Mouse (Mus musculus) brain, embryonic 14.5 days (tissue): ENCODE results near the gene Tcte3. TPM values are rescaled to one million over a fixed set of nuclear protein-coding genes. Genes with fewer than 3 reads are reported as not detected.
"Not testable (repeated sequence)": the region's sequence is repeated elsewhere in the genome, so short reads cannot be mapped to it uniquely, and the experiment has no call there.

Source experiments
- DNase-seq: peaks from one replicate; pipeline ENCODE4 v3.0.0-alpha.2; 2011; ENCODE audit warnings: low read depth
- CTCF ChIP-seq: fragments of 200-500 bp; IDR thresholded peaks from 2 replicates; pipeline ENCODE4 v1.5.1; 2012; ENCODE audit warnings: inconsistent platforms, mild to moderate bottlenecking, moderate library complexity, borderline replicate concordance; ENCODE audit not compliant: insufficient read depth, insufficient read length; ENCODE audit errors: extremely low read depth
- POLR2A ChIP-seq: fragments of 200-500 bp; IDR thresholded peaks from 2 replicates; pipeline ENCODE4 v1.6.1; 2012; ENCODE audit warnings: mild to moderate bottlenecking, inconsistent platforms, borderline replicate concordance; ENCODE audit not compliant: poor library complexity, insufficient read depth, insufficient read length, severe bottlenecking; ENCODE audit errors: extremely low read depth
- polyA plus RNA-seq: library from polyadenylated mRNA; depleted of rRNA; stranded (reverse); fragments of >200 nt; gene quantifications from 2 replicates; pipeline ENCODE4 v1.2.3, GENCODE M21; 2012

Tcte3 gene
- polyA plus RNA-seq, 1 experiment, result 0.31 TPM

DNA sequence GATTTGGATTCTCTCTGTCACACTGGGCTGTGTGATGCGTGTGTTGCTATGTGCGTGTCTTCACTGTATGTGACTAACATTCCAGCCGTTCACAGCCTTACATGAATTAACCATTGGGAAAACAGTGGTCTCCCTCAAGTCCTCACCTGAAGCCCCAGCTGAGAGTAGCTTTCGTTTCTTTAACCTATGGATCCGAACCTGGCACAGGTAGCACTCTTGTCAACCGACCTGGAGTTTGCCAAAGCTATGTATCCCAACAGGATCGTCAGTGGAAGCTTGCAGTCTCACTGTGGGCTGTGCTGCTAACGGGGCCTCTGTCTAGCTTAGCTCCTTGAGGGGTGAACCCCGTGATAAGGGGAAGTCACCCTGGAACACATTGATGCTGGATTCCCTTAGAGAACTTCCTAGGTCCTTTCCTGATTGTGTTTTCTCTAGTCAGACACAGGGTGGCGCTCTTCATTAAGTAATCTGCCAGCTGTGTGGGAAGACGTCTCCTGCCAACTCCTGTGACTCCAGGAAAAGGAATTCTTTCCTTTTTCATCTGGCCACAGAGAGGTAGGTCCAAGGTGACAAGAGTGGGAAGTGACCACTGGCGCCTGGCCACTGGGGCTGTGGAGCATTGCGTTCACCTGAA lies 24.2 kb upstream of the Tcte3 start:
- peak; percentile 93 for DNase-seq
- TF ChIP-seq CTCF (peak; percentile 78; the same call in 1 of the 2 replicates), POLR2A (no peak)

DNA sequence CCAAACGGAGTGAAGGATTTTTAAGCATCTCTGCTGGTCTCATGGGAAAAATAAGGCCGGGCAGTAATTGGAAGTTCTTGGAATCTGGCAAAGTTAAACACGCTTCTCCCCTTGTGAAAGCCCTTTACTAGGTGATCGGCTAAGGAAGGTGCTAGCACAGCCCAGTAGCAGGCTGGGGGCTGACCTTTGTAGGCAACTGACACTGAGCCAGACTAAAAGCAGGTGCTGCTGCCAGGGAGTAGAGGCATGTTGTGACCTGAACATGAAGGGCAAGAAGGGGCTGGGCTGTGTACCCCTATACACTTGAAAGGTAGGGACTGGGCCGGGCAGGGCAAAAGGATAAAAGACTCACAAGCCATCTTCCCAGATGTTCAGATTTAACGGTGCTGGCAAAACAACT lies 19.1 kb upstream of the Tcte3 start:
- no peak for DNase-seq
- TF ChIP-seq CTCF (no peak), POLR2A (no peak)

DNA sequence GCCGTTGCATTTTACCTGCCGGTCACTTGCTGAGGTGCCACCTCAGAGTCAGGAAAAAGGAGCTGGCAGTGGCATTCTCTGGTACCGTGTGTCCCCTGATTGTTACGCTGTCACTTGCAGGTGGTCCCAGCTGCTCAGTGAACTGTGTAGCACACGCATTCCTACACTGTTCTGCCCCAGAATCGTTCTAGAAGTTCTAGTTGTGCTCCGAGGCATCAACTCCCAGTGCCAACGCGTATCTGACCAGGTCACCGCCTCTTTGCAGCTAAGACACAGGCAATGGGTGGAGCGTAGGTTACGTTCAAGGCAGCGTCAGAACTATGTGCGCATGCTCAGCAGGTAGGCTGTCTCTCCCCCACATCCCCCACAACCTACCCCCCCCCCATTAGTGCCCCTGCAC lies 18.4 kb upstream of the Tcte3 start:
- TF ChIP-seq POLR2A, result no peak
- no peak for TF ChIP-seq CTCF
- DNase-seq, result no peak

DNA sequence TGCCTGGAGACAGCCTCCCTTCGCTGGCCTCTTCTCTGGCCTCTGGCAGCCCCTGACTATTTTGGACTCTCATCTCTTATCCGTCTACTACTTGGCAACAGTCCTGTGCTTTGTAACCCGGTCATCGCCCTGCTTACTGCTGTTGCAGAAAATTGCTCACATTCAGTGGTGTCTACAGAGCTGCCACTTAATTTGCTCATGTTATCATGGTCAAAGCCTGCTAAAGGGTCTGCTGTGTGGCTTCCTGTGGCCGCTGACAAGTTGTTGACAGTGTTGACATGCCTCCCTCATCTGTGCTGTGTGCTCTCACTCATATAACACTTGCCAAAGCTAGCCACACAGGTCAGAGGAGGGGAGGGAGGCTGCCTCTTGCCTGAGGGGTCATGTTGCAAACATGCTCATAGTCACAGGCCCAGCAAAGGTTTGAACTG lies 16.9 kb upstream of the Tcte3 start:
- TF ChIP-seq CTCF (no peak), POLR2A (no peak)
- no peak for DNase-seq

DNA sequence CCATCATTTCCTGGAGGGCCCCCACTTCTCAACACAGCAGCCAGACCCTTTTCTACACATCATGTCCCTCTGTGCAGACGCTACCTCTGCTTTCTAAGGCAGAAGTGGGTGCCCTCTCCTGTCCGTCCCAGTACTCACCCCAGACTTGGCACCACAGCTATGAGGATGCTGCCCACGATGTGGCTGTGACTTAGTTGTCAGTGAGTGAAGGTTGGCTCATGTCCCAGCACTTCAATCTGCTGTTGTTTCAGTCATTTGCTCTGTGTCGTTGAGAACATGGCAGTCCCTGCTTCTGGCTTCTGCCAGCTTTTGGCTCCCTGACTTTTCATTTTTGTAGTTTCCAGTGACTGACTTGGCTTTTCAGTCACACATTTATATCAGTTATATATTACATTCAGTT lies 14.6 kb upstream of the Tcte3 start:
- peak; percentile 75 for DNase-seq
- TF ChIP-seq CTCF (no peak), POLR2A (no peak)

DNA sequence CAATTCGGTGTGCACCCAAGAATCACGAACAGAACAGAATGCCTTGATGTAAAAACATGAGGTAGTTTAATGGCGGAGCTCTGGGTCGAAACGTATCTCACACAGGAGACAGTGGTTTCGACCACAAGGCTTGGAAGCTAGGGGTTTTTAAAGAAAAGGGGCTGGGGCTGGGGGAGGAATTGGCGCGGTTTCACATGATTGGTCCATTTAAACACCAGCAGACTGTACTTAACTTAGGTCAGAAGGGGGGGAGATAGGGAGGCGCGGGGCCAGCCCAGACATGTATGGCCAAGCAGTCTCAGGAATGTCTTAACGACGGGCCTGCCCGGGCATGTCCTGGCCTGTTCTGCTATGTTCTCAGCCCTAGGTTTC lies 12.5 kb upstream of the Tcte3 start:
- not testable (repeated sequence) for DNase-seq

DNA sequence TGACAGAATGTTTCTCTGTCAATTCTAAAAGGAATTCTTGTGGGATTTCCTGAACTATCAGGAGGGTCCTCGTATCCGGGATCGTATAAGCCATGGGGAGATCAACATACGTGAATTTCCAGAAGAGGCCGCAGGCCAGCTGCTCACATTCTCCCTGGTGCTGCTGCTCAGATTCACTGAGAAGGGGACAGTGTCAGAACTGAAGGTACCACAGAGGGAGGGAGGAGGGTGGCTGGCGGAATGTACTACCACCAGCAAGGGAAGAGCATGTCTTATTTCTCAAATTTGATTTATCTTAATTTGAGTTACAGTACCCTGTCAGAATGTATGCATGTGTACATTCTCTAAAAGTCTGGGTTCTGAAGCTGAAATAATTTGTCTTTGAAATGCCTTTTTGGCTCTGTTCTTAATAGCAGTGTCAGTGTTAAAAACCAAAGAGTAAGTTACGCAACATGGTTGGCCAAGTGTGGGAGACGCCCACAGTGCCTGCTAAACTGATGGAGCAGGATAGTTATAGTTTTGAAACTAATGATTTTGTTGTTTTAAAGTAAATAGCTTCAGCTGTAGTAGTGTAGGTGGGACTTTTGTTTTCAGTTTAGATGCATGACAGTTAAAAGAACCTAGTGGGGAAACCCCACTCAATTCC lies 12.0 kb upstream of the Tcte3 start:
- DNase-seq, result not testable (repeated sequence)

DNA sequence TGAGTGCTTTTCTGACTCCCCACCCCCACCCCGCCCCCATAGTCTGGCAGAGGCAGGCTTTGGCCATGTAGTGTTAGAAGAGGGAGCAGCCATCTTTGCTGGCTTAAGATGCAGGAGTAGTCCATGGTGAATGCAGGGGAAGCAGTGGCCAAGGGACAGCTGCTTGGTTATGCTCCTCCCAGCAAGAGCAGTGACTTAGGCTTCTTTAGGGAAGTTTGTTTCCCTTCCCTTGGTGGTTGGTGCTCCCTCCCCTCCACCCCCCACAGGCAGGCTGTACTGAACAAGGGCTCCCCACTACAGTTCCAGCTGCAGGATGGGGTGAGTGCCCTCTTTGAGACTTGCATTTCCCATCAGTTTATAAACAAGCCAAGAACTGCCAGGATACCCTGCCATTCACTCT lies 11.5 kb upstream of the Tcte3 start:
- DNase-seq, result not testable (repeated sequence)

DNA sequence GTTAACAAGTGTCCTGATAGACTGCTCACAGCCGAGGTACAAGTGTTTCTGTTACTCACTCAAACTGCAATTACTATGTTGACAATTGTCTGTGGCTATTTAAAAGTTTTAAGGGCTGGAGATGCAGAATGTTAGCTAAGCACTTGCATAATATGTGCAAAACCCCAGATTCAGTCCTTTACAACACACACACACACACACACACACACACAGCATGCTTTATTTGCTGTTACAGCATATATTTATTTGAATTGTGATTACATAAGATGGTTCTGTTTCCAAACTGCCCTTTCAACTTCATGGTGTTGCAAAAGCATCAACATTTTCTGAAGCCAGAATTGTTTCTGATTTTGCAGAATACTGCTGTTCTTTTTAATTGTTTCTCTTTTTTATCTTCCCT lies 9.1 kb upstream of the Tcte3 start:
- DNase-seq, result not testable (repeated sequence)

DNA sequence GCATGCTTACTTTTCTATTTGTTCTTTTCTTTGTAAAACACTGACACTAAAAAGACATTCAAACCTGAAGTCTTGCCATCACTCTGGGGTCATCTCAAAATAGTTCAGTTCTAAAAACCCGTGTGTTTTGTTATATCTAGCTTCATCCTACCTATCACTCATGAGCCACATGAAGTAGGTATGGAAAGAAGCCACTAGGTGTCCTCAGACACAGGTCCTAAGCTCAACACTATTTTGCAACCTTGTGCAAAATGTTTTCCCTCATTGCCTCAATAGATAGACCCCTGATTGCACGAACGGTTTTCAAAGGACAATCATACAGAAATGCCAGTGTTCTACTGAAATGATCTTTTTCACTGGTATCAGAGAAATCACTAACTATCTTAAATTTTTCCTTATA lies 833 bp downstream of the Tcte3 start:
- not testable (repeated sequence) for DNase-seq

DNA sequence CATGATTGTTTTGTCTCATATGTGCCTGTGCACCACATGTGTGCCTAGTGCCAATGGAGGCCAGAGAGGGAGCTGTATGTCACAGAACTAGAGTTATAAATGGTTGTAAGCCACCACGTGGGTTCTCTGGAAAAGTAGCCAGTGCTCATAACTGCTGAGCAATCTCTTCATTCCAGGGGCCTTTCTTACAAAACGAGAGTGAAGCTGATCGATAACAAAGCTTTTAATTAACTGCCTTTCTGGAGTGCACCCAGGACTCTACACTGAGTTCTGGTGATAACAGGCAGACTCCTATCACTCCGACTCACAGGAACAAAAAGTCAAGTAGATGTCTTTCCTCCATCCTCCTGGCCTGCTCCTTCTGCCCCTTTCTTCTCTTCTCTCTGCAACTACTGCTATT lies 9.9 kb downstream of the Tcte3 start:
- not testable (repeated sequence) for DNase-seq

DNA sequence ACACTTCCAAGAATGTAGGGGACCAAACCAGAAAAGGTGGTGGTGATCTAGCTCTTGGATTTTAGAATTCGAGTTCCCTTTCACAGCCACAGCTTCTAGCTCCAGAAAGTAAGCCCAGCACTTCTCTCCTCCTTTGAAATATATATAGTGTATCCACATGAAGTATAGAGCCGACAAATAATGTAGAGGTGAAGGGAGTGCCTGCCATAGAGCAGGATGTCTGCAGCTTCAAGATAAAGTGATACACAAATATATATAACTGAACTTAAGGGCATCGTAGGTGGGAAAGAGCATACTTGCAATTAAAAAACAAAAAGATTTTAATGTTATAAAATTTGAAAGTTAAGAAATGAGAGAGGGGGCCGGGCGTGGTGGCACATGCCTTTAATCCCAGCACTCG lies 15.8 kb downstream of the Tcte3 start:
- DNase-seq, result not testable (repeated sequence)

DNA sequence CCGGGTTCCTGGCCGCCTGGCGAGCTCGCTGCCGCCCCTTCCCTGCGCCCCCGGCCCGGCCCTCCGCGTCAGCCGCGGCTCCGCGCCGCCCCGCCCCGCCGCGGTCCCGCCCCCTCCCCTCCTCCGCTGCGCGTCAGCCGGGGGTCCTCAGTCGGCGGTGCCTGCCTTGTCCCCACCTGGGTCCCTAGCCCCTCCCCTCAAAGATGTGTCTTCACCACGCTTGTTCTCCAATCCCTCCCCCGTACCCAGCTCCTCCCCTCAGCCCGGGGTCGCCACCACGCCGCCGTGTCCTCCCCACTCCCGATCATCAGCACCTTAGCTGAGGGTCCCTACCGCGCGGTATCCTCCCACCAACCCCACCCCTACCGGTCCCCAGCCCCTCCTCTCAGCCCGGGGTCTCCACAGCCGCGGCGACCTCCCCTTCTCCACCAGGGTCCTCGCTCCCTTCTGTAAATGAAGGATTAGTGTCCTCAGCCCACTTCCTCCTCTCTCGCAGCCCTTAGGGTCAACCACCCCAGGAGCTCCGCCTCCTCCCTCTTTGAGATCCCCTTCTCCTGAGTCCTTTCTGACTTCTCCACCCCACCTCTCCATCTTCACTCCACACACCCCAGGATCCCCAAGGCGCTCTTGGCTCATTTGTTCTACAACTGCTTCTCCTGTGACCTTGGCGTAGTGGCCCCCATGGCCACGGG lies 16.6 kb downstream of the Tcte3 start:
- DNase-seq, result not testable (repeated sequence)

DNA sequence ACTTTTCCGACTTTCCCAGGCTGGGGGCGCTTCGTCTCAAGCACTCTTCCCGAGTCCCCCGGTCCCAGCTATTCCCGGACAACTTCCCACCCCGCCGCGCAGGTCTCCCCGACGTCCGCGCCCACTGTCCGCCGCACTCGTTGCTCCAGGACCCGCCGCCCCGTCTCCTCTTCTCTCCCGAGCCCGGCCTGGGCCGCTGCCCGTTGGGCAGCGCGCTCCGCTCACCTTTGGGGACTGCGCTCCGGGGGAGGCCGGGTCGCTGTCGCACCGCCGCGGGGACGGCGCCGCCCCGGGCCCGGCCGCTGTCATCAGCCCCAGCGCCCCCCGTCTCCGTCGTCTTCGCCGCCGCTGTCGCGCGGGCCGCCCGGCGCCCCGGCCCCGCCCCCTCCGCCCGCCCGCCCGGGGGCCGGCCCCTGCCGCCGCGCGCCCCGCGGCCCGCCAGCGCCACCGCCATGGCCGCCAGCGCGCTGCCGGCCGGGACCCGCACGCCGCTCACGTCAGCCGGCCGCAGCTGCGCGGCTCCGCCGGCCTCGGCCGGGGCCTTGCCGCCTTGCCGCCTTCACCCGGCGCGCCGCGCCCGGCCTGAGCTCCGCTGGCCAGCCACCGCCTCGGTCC lies 17.3 kb downstream of the Tcte3 start:
- not testable (repeated sequence) for DNase-seq

DNA sequence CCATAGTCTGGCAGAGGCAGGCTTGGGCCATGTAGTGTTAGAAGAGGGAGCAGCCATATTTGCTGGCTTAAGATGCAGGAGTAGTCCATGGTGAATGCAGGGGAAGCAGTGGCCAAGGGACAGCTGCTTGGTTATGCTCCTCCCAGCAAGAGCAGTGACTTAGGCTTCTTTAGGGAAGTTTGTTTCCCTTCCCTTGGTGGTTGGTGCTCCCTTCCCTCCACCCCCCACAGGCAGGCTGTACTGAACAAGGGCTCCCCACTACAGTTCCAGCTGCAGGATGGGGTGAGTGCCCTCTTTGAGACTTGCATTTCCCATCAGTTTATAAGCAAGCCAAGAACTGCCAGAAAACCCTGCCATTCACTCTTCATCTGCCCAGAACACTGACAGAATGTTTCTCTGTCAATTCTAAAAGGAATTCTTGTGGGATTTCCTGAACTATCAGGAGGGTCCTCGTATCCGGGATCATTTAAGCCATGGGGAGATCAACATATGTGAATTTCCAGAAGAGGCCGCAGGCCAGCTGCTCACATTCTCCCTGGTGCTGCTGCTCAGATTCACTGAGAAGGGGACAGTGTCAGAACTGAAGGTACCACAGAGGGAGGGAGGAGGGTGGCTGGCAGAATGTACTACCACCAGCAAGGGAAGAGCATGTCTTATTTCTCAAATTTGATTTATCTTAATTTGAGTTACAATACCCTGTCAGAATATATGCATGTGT lies 19.6 kb downstream of the Tcte3 start:
- not testable (repeated sequence) for DNase-seq

DNA sequence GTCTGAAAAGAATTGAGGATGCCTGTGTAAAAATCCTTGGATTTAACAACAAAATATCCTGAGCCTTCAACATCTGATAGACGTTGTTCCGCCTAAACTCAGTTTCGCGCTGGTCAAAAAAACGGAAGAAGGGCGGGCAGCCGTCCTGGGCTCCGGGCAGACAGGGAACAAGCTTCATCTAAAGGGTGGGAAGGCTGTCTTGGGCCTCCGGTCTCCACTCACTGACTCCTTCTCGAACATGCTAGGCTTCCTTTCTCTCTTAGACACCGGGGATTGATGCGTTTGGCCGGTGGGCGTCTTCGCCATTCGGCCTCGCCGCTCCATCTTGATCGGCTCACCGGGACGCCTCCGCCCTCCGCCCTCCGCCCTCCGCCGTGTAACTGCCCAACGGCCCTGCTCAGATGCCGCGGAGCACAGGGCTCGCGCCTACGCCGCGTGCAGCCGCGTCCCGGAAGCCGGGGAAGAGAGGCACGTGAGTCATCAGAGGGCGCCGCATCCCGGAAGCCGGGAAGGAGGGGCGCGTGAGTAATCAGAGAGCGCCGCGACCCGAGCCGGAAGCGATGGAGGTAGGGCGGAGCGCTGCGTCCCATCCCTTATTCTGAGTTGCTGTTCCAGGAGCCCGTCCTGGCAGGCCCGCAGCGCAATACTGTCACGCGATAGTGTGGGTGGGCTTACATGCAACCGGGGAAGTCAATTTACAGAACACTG lies 31.4 kb downstream of the Tcte3 start, which contains the start of gene Gm3435:
Gene Gm3435, plus strand, starts transcription at position 471 of the 708 bp plus-strand sequence.
- not testable (repeated sequence) for DNase-seq

DNA sequence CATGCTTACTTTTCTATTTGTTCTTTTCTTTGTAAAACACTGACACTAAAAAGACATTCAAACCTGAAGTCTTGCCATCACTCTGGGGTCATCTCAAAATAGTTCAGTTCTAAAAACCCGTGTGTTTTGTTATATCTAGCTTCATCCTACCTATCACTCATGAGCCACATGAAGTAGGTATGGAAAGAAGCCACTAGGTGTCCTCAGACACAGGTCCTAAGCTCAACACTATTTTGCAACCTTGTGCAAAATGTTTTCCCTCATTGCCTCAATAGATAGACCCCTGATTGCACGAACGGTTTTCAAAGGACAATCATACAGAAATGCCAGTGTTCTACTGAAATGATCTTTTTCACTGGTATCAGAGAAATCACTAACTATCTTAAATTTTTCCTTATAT lies 32.2 kb downstream of the Tcte3 start:
- not testable (repeated sequence) for DNase-seq

DNA sequence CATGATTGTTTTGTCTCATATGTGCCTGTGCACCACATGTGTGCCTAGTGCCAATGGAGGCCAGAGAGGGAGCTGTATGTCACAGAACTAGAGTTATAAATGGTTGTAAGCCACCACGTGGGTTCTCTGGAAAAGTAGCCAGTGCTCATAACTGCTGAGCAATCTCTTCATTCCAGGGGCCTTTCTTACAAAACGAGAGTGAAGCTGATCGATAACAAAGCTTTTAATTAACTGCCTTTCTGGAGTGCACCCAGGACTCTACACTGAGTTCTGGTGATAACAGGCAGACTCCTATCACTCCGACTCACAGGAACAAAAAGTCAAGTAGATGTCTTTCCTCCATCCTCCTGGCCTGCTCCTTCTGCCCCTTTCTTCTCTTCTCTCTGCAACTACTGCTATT lies 41.2 kb downstream of the Tcte3 start:
- not testable (repeated sequence) for DNase-seq
